22 mouse cellular contexts compared by ENCODE assay signal in the genomic region with DNA sequence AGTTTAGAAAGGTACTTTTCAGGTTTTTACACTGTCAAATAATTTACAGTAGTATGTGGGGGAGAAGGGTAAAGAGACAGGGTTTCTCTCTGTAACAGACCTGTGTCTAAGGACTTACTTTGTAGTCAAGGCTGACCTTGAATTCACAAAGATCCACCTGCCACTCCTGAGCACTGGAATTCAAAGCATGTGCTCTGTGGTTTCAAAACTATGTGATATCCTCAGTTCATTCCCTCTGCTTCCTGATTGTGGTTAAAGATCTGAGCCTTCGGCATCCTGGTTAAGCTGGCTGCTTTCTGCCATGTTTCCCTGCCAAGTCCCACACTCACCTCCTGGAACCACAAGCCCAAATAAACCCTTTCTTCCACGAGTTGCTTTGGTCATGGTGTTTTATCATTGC.
"Had no signal": no experiment of that assay in that cellular context is flagged by ENCODE, and none has a peak within 500 bp of the region (broad histone marks: within the 10 kb centered on the region; RNA-seq: fewer than 3 reads in every experiment).

No protein-coding gene starts in this region.

- H3K4me2 ChIP-seq: kidney, embryonic 15.5 days; limb, embryonic 13.5 days; liver, embryonic 12.5 days; liver, embryonic 15.5 days; midbrain, embryonic 13.5 days; neural tube, embryonic 13.5 days; stomach, embryonic 15.5 days had no signal

- ATAC-seq: liver, embryonic 12.5 days; midbrain, embryonic 13.5 days; midbrain, embryonic 16.5 days had no signal

- H3K4me3 ChIP-seq: kidney, embryonic 15.5 days; layer of hippocampus, adult 2 months; limb, embryonic 10.5 days; limb, embryonic 13.5 days; liver, embryonic 12.5 days; liver, embryonic 15.5 days; midbrain, embryonic 13.5 days; myocyte; neural tube, embryonic 13.5 days; stomach, embryonic 15.5 days had no signal

- H3K27ac ChIP-seq: kidney, embryonic 15.5 days; layer of hippocampus, adult 2 months; limb, embryonic 10.5 days; limb, embryonic 13.5 days; liver, embryonic 12.5 days; liver, embryonic 15.5 days; midbrain, embryonic 13.5 days; neural tube, embryonic 13.5 days; stomach, embryonic 15.5 days had no signal

- H3K4me1 ChIP-seq: kidney, embryonic 15.5 days; liver, embryonic 12.5 days; liver, embryonic 15.5 days; midbrain, embryonic 13.5 days; neural tube, embryonic 13.5 days; stomach, embryonic 15.5 days had no signal

- H3K9me3 ChIP-seq: kidney, embryonic 15.5 days; limb, embryonic 10.5 days; limb, embryonic 13.5 days; liver, embryonic 12.5 days; liver, embryonic 15.5 days; midbrain, embryonic 13.5 days; neural tube, embryonic 13.5 days; stomach, embryonic 15.5 days had no signal

- H3K27me3 ChIP-seq: kidney, embryonic 15.5 days; limb, embryonic 13.5 days; liver, embryonic 12.5 days; liver, embryonic 15.5 days; neural tube, embryonic 13.5 days; stomach, embryonic 15.5 days had no signal

- H3K36me3 ChIP-seq: kidney, embryonic 15.5 days; limb, embryonic 10.5 days; limb, embryonic 13.5 days; liver, embryonic 12.5 days; liver, embryonic 15.5 days; midbrain, embryonic 13.5 days; neural tube, embryonic 13.5 days; stomach, embryonic 15.5 days had no signal

- DNase-seq: kidney, adult 8-10 months; kidney, postnatal 25 days; layer of hippocampus, adult 9-11 months; liver; lung, adult 18-20 months; lung, postnatal 14 days; lung, postnatal 4 days; retina, postnatal 1 day; right cerebral cortex, postnatal 25 days; spleen, adult 18-20 months; thymus, postnatal 25 days had no signal

- H3K9ac ChIP-seq: kidney, embryonic 15.5 days; limb, embryonic 13.5 days; liver, embryonic 12.5 days; liver, embryonic 15.5 days; midbrain, embryonic 13.5 days; neural tube, embryonic 13.5 days; stomach, embryonic 15.5 days had no signal
